Mouse (Mus musculus): Measurements from ENCODE around the gene Scamp3. TPM values are rescaled to one million over a fixed set of nuclear protein-coding genes. Genes with fewer than 3 reads are reported as not detected.

Gene Scamp3
- polyA plus RNA-seq, 1 experiment = 18.8 TPM

DNA sequence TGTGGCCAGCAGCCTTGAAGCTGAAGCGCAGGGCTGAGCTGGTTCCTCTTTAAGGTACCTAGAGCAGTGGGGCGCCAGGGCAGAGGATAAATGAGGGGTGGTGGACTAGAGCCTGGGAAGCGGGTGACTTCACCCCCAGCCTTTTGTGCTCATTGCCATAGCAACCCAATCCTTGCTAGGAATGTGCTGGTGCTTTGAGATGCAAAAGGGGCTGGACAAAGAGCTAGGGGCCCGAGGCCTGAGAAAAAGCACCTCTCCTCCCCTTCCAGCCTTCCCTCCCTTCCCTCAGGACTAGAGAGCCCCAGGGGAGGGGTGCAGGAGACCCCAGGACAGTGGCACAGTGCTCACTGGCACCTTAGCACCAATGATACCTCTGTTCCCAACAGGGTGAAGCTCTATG, 48.6 kb downstream of the Scamp3 start:
- peaks cover 78% of the 10 kb centered on the region for H3K27me3 ChIP-seq (ENCODE audit: control insufficient read depth)
- TF ChIP-seq GATA1 (IDR thresholded peaks at IDR 0.05; ENCODE audit: low read length) (no peak), TAL1 (IDR thresholded peaks at IDR 0.05; ENCODE audit: low read length) (no peak)
- no peaks in the 10 kb centered on the region for H3K36me3 ChIP-seq (ENCODE audit: control insufficient read depth)
- peaks cover 18% of the 10 kb centered on the region for H3K4me1 ChIP-seq (ENCODE audit: control insufficient read depth)
- no peak overlapping the region for H3K4me3 ChIP-seq (replicated peaks)
- H3K9me3 ChIP-seq (ENCODE audit: control insufficient read depth, low read length) = no peaks in the 10 kb centered on the region; the same call in 1 of the 2 replicates

GRCm38 (mm10) chr3:89226361-89226760, 49.1 kb downstream of the Scamp3 start:
- TF ChIP-seq TAL1 (IDR thresholded peaks at IDR 0.05; ENCODE audit: low read length) (no peak), GATA1 (IDR thresholded peaks at IDR 0.05; ENCODE audit: low read length) (no peak)
- Histone ChIP-seq H3K4me3 (replicated peaks) (no peak overlapping the region), H3K4me1 (ENCODE audit: control insufficient read depth) (peaks cover 18% of the 10 kb centered on the region), H3K9me3 (ENCODE audit: control insufficient read depth, low read length) (no peaks in the 10 kb centered on the region; the same call in 1 of the 2 replicates), H3K36me3 (ENCODE audit: control insufficient read depth) (no peaks in the 10 kb centered on the region), H3K27me3 (ENCODE audit: control insufficient read depth) (peaks cover 82% of the 10 kb centered on the region)

DNA sequence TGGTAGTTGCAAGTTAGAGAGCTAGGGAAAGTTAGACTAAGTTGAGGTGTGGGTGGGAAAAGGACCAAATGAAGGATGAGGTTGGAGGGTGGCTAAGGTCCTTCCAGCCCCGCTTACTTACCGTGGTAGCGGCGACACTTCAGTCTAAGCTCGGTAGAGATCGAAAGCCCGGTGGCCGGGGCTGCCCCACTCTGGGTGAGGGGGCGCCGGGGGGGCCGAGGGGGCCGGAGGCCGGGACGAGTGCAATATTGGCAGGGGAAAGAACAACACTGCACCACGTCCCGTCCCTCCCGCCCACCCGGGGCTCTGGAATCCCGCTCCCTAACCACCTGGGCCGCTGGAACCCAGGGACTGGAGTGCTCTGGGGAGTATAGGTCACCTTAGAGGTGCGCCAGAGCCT, 49.6 kb downstream of the Scamp3 start, which contains the start of gene Mtx1:
Mtx1 (minus strand) TSS at position 189 of the 400 bp plus-strand sequence.
- Histone ChIP-seq H3K36me3 (ENCODE audit: control insufficient read depth) (no peaks in the 10 kb centered on the region), H3K9me3 (ENCODE audit: control insufficient read depth, low read length) (no peaks in the 10 kb centered on the region; the same call in 1 of the 2 replicates), H3K27me3 (ENCODE audit: control insufficient read depth) (peaks cover 88% of the 10 kb centered on the region), H3K4me3 (replicated peaks) (peak within 1 kb of the TSS; percentile 58), H3K4me1 (ENCODE audit: control insufficient read depth) (peaks cover 18% of the 10 kb centered on the region)
- no peak for TF ChIP-seq TAL1 (IDR thresholded peaks at IDR 0.05; ENCODE audit: low read length)
- no peak for TF ChIP-seq GATA1 (IDR thresholded peaks at IDR 0.05; ENCODE audit: low read length)

DNA sequence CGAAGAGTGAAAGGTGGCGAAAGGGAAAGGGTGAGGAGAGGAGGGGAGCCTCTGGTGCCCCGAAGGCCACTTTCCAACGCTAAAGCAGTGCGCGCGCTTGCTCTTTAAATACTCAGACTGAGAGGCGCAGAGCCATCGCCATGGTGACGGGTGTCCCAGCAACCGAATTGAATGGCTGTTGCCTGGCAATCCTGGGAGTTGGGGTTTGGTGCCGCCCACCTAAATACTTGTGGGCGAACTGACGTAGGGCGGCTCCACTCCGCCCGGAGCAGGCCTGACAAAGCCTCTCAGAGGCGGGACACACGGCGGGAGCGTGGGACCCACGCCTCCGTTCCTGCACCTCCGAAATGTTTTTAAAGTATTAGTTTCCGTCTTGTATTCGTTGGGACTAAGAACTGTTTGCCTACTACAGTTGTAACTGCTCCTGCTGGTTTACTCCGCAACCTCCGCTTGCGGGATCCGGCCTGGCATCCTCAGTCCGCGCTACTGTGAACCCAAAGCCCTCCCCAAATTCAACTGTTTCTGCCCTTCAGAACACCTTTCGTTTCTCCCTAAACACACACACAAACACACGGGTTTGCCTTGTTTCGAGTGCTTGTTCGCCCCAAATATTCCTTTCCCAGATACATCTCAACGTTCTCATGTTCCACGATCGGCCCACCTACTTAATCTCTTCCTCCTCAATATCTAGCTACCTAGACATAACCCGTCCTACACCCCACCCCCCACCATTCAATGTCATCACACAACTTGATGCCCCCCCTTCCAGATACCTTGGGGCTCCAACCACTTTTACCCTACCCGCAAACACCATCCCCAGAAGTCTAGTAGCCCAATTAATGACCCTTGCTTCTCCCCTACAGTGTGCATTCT, 50.3 kb downstream of the Scamp3 start:
- H3K27me3 ChIP-seq (ENCODE audit: control insufficient read depth) = peaks cover 90% of the 10 kb centered on the region
- peaks cover 18% of the 10 kb centered on the region for H3K4me1 ChIP-seq (ENCODE audit: control insufficient read depth)
- TF ChIP-seq GATA1 (IDR thresholded peaks at IDR 0.05; ENCODE audit: low read length) (no peak), TAL1 (IDR thresholded peaks at IDR 0.05; ENCODE audit: low read length) (no peak)
- H3K4me3 ChIP-seq (replicated peaks) = peak overlapping the region; percentile 58
- no peaks in the 10 kb centered on the region for H3K36me3 ChIP-seq (ENCODE audit: control insufficient read depth)
- no peaks in the 10 kb centered on the region; the same call in 1 of the 2 replicates for H3K9me3 ChIP-seq (ENCODE audit: control insufficient read depth, low read length)

DNA sequence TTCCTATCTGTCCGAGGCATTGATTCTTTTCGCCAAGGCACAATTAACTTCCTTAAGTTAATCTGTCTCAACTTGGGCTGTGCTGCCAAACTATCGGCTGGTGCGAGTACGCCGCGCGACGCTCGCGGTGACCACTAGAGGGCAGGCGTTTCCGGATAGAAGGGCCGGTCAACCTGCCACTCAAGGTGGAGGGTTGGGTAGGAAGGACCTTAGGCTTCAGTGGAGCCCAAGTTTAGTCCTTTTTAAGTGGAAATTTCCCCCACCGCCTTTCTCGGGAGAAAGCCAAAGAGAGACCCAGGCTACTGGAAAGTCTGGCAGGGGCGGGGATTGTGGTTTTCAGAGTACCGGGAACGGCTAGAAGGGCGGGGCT, 50.9 kb downstream of the Scamp3 start:
- Histone ChIP-seq H3K4me3 (replicated peaks) (peak overlapping the region; percentile 58), H3K36me3 (ENCODE audit: control insufficient read depth) (no peaks in the 10 kb centered on the region), H3K4me1 (ENCODE audit: control insufficient read depth) (peaks cover 18% of the 10 kb centered on the region), H3K27me3 (ENCODE audit: control insufficient read depth) (peaks cover 84% of the 10 kb centered on the region), H3K9me3 (ENCODE audit: control insufficient read depth, low read length) (no peaks in the 10 kb centered on the region; the same call in 1 of the 2 replicates)
- no peak for TF ChIP-seq GATA1 (IDR thresholded peaks at IDR 0.05; ENCODE audit: low read length)

- Histone ChIP-seq H3K4me1 (ENCODE audit: control insufficient read depth) (peaks cover 19% of the 10 kb centered on the region), H3K36me3 (ENCODE audit: control insufficient read depth) (no peaks in the 10 kb centered on the region), H3K9me3 (ENCODE audit: control insufficient read depth, low read length) (no peaks in the 10 kb centered on the region; the same call in 1 of the 2 replicates), H3K4me3 (replicated peaks) (peak within 1 kb of the TSS; percentile 58), H3K27me3 (ENCODE audit: control insufficient read depth) (peaks cover 80% of the 10 kb centered on the region)
- TF ChIP-seq GATA1 (IDR thresholded peaks at IDR 0.05; ENCODE audit: low read length) (no peak), TAL1 (IDR thresholded peaks at IDR 0.05; ENCODE audit: low read length) (no peak)
These were observed 51.6 kb downstream of the Scamp3 start, which contains the start of gene Muc1 for GRCm38 (mm10) chr3:89228836-89229235. Muc1 (plus strand) TSS chr3:89229057.

DNA sequence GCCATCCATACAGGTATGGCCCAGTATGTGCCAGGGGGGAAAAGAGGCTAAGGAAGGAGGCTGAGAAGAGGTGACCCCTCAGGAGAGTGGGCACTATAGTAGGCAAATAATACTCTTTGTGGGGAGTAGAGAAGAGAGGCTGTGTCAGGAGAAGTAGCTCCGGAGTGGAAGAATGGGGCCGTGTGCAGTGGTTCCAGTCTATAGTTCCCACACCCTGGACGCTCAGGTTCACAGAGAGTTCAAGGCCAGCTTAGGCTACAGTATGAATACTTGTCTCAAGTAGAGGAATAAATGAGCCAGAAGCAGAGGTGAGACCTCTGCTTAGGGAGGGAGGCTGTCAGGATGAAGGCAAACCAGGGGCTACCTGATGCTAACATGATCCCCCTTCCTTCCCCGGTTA, 52.0 kb downstream of the Scamp3 start:
- peaks cover 76% of the 10 kb centered on the region for H3K27me3 ChIP-seq (ENCODE audit: control insufficient read depth)

GRCm38 (mm10) chr3:89230561-89230960, 53.3 kb downstream of the Scamp3 start:
- peaks cover 66% of the 10 kb centered on the region for H3K27me3 ChIP-seq (ENCODE audit: control insufficient read depth)
- peaks cover 19% of the 10 kb centered on the region for H3K4me1 ChIP-seq (ENCODE audit: control insufficient read depth)
- no peaks in the 10 kb centered on the region for H3K36me3 ChIP-seq (ENCODE audit: control insufficient read depth)
- no peak overlapping the region for H3K4me3 ChIP-seq (replicated peaks)
- no peaks in the 10 kb centered on the region; the same call in 1 of the 2 replicates for H3K9me3 ChIP-seq (ENCODE audit: control insufficient read depth, low read length)
- TF ChIP-seq GATA1 (IDR thresholded peaks at IDR 0.05; ENCODE audit: low read length) (no peak), TAL1 (IDR thresholded peaks at IDR 0.05; ENCODE audit: low read length) (no peak)

More for the DNA sequence above, 52.0 kb downstream of the Scamp3 start:
- TF ChIP-seq TAL1 (IDR thresholded peaks at IDR 0.05; ENCODE audit: low read length) (no peak), GATA1 (IDR thresholded peaks at IDR 0.05; ENCODE audit: low read length) (no peak)
- H3K9me3 ChIP-seq (ENCODE audit: control insufficient read depth, low read length) = no peaks in the 10 kb centered on the region; the same call in 1 of the 2 replicates
- H3K4me3 ChIP-seq (replicated peaks) = no peak overlapping the region
- H3K4me1 ChIP-seq (ENCODE audit: control insufficient read depth) = peaks cover 19% of the 10 kb centered on the region
- no peaks in the 10 kb centered on the region for H3K36me3 ChIP-seq (ENCODE audit: control insufficient read depth)

GRCm38 (mm10) chr3:89231345-89231744, 54.1 kb downstream of the Scamp3 start:
- H3K4me1 ChIP-seq (ENCODE audit: control insufficient read depth) = peaks cover 19% of the 10 kb centered on the region
- no peaks in the 10 kb centered on the region for H3K9me3 ChIP-seq (ENCODE audit: control insufficient read depth, low read length)
- H3K27me3 ChIP-seq (ENCODE audit: control insufficient read depth) = peaks cover 59% of the 10 kb centered on the region
- H3K36me3 ChIP-seq (ENCODE audit: control insufficient read depth) = no peaks in the 10 kb centered on the region
- no peak overlapping the region for H3K4me3 ChIP-seq (replicated peaks)
- TF ChIP-seq TAL1 (IDR thresholded peaks at IDR 0.05; ENCODE audit: low read length) (no peak), GATA1 (IDR thresholded peaks at IDR 0.05; ENCODE audit: low read length) (no peak)

Measured in erythroblast, embryonic 14.5 days (primary cell).